Mouse (Mus musculus) forebrain, postnatal 0 days (tissue): ENCODE data around the gene Wdr61. TPM values are rescaled to one million over a fixed set of nuclear protein-coding genes. Genes with fewer than 3 reads are reported as not detected.

Experiments used
- ATAC-seq: fragments of 200-750 bp; cut with Nextera tagmentation; 2 replicates; pipeline ENCODE4 v1.8.0; 2017; ENCODE audit warnings: mild to moderate bottlenecking, moderate library complexity
- DNase-seq: peaks from one replicate; pipeline ENCODE4 v3.0.0-alpha.2; 2015
- H3K27ac ChIP-seq: fragments of 300-500 bp; sonication (generic); 2 replicates; pipeline ENCODE4 v1.5.1; 2014; ENCODE audit warnings: low read depth, mild to moderate bottlenecking, antibody characterized with exemption, low read length, moderate library complexity, mixed read lengths
- H3K27me3 ChIP-seq: fragments of 300-500 bp; sonication (generic); 2 replicates; pipeline ENCODE4 v1.6.1; 2014; ENCODE audit warnings: mild to moderate bottlenecking, low read length, mixed read lengths; ENCODE audit not compliant: insufficient read depth
- H3K36me3 ChIP-seq: fragments of 300-500 bp; sonication (generic); 2 replicates; pipeline ENCODE4 v1.6.1; 2014; ENCODE audit warnings: mild to moderate bottlenecking, moderate library complexity; ENCODE audit not compliant: insufficient read depth
- H3K4me1 ChIP-seq: fragments of 300-500 bp; sonication (generic); 2 replicates; pipeline ENCODE4 v1.6.1; 2014; ENCODE audit warnings: antibody characterized with exemption; ENCODE audit not compliant: insufficient read depth
- H3K4me2 ChIP-seq: fragments of 300-500 bp; sonication (generic); 2 replicates; pipeline ENCODE4 v1.6.1; 2014; ENCODE audit warnings: low read depth, mild to moderate bottlenecking, moderate library complexity
- H3K4me3 ChIP-seq: fragments of 300-500 bp; sonication (generic); 2 replicates; pipeline ENCODE4 v1.5.1; 2014; ENCODE audit warnings: low read depth, low read length, mixed read lengths
- H3K9ac ChIP-seq: fragments of 300-500 bp; sonication (generic); 2 replicates; pipeline ENCODE4 v1.6.1; 2014; ENCODE audit warnings: mild to moderate bottlenecking
- H3K9me3 ChIP-seq: fragments of 300-500 bp; sonication (generic); 2 replicates; pipeline ENCODE4 v1.6.1; 2016; ENCODE audit warnings: low read length
- CTCF ChIP-seq: sonication (generic); IDR thresholded peaks from 2 replicates; pipeline ENCODE4 v1.5.1; 2016; ENCODE audit warnings: antibody characterized with exemption, control low read depth, low read depth
- WGBS: fragments of 180-500 bp; shearing (Covaris S2); extraction: QIAGEN DNeasy Blood & Tissue Kit; methylation state at CpG from one replicate; pipeline ENCODE4 v1.1.7; 2014; 5-methylcytosine and 5-hydroxymethylcytosine counted together
- polyA plus RNA-seq: library from polyadenylated mRNA; unstranded; fragments of >200 nt; fragmentation: Nextera tagmentation; extraction: Ambion mirVana; gene quantifications from 2 replicates; pipeline ENCODE4 v1.2.1, GENCODE M21; 2015
- total RNA-seq: library from RNA; depleted of rRNA; stranded (reverse); fragments of >200 nt; gene quantifications from 2 replicates; pipeline ENCODE4 v1.2.3, GENCODE M21; 2014

The Wdr61 gene
- total and polyA plus RNA-seq, 2 experiments from 2014 or later: 69.0 to 93.2 TPM

DNA sequence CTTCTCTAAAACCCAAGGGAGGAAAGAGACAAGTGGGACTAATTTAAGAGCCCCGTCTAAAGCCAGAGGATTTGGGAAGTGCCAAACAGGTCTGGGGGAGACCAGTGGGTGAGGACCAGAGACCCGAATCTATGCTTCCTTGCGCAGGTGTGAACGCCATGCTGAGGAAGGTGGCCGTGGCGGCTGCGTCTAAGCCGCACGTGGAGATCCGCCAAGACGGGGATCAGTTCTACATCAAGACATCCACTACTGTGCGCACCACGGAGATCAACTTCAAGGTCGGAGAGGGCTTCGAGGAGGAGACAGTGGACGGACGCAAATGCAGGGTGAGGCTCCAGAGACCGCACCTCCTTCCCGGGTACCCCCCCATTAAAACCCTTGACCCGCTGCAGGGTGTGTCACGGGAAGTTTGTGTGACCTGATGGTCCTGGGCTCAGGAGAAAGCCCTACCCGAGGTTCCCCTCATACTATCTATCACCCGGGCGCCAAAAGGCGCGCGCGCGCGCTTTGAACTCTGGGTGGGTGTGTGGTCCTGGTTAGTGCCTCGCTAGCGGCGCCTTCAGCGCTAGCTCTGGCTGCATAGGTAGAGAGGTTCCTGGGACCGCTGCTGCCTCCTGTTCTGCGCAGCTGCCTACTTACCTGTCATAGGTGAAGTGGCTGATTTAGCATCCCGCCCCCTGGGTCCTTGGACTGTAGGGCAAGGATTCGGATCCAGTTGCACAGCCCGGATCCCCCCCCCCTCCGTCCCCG, 31.2 kb upstream of the Wdr61 start:
- Histone ChIP-seq H3K9ac (peak overlapping the region; percentile 35; the same call in 1 of the 2 replicates), H3K27ac (no peak overlapping the region), H3K9me3 (no peaks in the 10 kb centered on the region), H3K4me2 (peak overlapping the region; percentile 78), H3K27me3 (peaks cover 28% of the 10 kb centered on the region), H3K4me1 (no peaks in the 10 kb centered on the region; the same call in 1 of the 2 replicates), H3K36me3 (no peaks in the 10 kb centered on the region), H3K4me3 (peak overlapping the region; percentile 40)
- ATAC-seq (peak; percentile 50; the same call in 1 of the 2 replicates), DNase-seq (no peak)
- TF ChIP-seq CTCF: no peak
- under 1% methylated on average over 41 of the region's 41 CpGs for WGBS

DNA sequence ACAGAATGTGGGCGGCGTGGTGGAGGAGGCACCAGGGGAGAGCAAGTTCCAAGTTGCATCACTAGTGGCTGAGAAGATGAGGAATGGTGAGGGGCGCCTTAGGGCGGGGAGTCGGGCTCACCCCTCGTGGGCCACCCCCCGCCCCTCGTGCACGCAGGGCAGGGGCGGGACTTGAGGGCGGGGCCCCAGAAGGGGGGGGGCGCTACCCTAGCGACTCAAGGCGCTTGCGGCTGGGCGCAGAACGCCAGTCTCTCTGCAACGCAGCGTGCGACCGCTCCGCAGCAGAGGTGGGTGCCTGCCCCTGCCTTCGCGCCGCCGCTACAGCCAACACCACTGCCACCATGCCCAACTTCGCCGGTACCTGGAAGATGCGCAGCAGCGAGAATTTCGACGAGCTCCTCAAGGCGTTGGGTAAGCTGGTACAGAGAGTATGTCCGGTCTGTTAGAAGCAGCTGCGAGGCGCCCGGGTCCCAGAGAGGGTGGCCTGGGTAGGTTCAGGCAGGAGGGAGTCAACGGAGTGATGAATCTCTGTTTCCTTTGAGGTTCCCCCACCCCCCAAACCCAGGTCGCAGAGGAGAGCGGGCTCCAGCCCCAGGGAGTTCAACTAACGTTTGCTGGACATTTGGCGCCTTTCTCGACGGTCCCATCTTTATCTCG, 30.4 kb upstream of the Wdr61 start, which contains the start of gene Crabp1:
Crabp1 (plus strand) TSS at position 188 of the 657 bp plus-strand sequence.
- no peaks in the 10 kb centered on the region for H3K36me3 ChIP-seq
- WGBS: 1% methylated on average over 42 of the region's 45 CpGs
- no peak within 1 kb of the TSS for H3K27ac ChIP-seq
- DNase-seq: peak; percentile 56
- H3K4me1 ChIP-seq: no peaks in the 10 kb centered on the region; the same call in 1 of the 2 replicates
- peak; percentile 71 for ATAC-seq
- peak within 1 kb of the TSS; percentile 78 for H3K4me2 ChIP-seq
- peaks cover 28% of the 10 kb centered on the region for H3K27me3 ChIP-seq
- no peaks in the 10 kb centered on the region for H3K9me3 ChIP-seq
- no peak for TF ChIP-seq CTCF
- H3K4me3 ChIP-seq: peak within 1 kb of the TSS; percentile 40
- peak within 1 kb of the TSS; percentile 39; the same call in 1 of the 2 replicates for H3K9ac ChIP-seq

DNA sequence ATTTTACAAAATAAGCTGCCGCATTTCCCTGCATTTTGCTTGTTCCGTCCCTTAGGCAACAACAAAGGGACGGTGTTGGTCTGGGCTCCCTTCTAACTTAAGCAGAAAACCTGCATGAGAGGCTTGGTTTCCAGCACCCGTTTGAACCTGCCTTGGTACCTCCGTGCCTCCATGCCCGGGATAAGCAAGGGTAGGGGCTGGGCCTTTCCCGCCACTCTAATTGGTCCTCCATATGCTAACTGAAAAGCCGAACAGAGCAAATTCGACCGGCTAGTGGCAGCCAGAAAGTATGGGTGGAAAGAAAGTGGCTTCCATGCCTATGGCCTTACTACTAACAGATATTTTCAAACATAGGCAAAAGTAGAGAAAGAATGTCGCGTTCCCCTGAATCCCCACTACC, 29.8 kb upstream of the Wdr61 start:
- H3K9me3 ChIP-seq: no peaks in the 10 kb centered on the region
- peaks cover 28% of the 10 kb centered on the region for H3K27me3 ChIP-seq
- H3K4me3 ChIP-seq: peak overlapping the region; percentile 40
- H3K4me2 ChIP-seq: peak overlapping the region; percentile 78
- no peak for TF ChIP-seq CTCF
- H3K4me1 ChIP-seq: no peaks in the 10 kb centered on the region; the same call in 1 of the 2 replicates
- DNase-seq: no peak
- WGBS: 21% methylated on average over 12 of the region's 12 CpGs
- ATAC-seq: no peak
- H3K9ac ChIP-seq: no peak overlapping the region
- no peak overlapping the region for H3K27ac ChIP-seq
- no peaks in the 10 kb centered on the region for H3K36me3 ChIP-seq

DNA sequence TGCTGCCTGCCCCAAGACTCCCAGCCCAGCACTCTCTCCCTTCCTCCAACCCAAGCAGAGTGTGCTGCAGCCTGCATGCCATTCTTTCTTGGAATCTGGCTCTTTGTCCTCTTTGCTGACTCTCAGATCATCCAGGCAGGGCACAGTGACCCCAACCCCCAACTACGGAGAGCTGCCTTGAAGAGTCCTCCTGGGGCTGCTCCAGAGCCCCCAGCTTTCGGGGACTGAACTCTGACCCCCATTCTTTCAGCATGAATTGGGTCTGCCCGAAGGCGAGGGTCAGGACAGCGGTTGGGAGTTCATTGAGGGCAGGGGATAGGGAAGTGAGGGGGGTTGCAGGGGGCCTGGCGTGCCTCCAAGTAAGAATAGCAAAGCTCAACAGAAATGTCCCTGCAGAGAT, 25.3 kb upstream of the Wdr61 start:
- H3K4me2 ChIP-seq: no peak overlapping the region
- H3K36me3 ChIP-seq: no peaks in the 10 kb centered on the region
- H3K9me3 ChIP-seq: no peaks in the 10 kb centered on the region
- no peaks in the 10 kb centered on the region for H3K4me1 ChIP-seq
- DNase-seq (no peak), ATAC-seq (no peak)
- H3K4me3 ChIP-seq: no peak overlapping the region
- peaks cover 15% of the 10 kb centered on the region for H3K27me3 ChIP-seq
- H3K9ac ChIP-seq: no peak overlapping the region
- no peak for TF ChIP-seq CTCF
- no peak overlapping the region for H3K27ac ChIP-seq
- 9% methylated on average over 6 of the region's 6 CpGs for WGBS

DNA sequence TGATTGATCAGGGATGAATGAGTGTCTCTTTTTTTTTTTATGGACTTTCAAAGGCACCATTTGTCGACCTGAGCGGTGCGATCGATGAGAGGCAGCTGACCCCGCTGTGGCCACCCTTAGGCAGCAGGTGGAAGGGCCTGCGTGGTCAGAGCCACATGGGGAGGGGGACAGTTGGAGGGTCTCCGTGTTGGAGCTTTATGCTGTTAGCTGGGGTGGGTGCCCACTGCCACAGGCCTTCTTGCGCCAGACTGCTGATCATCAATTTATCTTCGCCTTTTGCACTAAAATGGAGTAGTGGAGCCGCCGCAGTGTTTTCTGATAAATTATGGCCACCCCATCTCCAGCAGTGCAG, 18.6 kb upstream of the Wdr61 start:
- no peak for TF ChIP-seq CTCF
- H3K27me3 ChIP-seq: no peaks in the 10 kb centered on the region
- no peak overlapping the region for H3K27ac ChIP-seq
- no peak for ATAC-seq
- DNase-seq: no peak
- no peaks in the 10 kb centered on the region for H3K4me1 ChIP-seq
- no peaks in the 10 kb centered on the region for H3K9me3 ChIP-seq
- H3K36me3 ChIP-seq: no peaks in the 10 kb centered on the region
- H3K4me3 ChIP-seq: no peak overlapping the region
- 56% methylated on average over 11 of the region's 11 CpGs for WGBS
- no peak overlapping the region for H3K4me2 ChIP-seq
- no peak overlapping the region for H3K9ac ChIP-seq

DNA sequence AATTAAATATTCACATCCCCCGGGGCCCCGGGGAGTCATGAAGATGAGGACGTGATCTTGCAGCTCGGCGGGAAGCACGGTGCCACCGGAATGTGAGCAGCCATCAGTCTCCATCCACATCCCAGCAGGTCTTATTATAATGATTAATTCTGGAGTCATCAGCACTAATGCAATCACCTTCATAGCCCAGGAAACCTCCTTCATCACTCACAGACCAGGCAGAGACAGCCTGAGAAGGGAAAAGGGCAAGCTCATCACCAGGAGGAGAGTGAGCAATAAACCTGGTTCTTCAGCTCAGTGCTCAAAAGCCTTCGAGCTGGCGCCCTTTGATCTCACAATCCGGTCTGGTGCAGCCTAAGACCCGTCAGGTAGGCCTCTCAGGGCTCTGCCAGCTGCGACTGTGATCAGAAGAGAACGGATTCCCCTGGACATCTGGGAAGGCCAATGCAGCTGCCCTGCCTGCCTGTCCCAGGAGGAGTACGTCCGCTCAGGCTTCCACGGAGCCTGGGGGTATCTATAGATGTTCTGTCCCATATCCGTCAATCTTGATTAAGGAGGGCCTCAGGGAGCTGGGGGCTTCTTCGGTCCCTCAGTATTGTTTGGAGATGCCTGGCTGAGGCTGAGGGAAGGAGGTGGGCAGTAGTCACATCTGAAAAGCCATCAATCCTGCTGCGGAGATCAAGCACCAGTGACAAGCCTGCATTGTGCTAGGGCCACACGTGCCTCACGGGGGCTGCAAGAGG, 18.1 kb upstream of the Wdr61 start:
- H3K9ac ChIP-seq: no peak overlapping the region
- no peak overlapping the region for H3K27ac ChIP-seq
- H3K27me3 ChIP-seq: no peaks in the 10 kb centered on the region
- WGBS: 34% methylated on average over 21 of the region's 21 CpGs
- no peak for ATAC-seq
- no peak for DNase-seq
- H3K4me1 ChIP-seq: no peaks in the 10 kb centered on the region
- H3K4me3 ChIP-seq: no peak overlapping the region
- H3K9me3 ChIP-seq: no peaks in the 10 kb centered on the region
- H3K36me3 ChIP-seq: no peaks in the 10 kb centered on the region
- TF ChIP-seq CTCF: no peak
- H3K4me2 ChIP-seq: no peak overlapping the region
